Mouse (Mus musculus) retina, postnatal 7 days (tissue): Measurements from ENCODE around the gene Faah.

ENCODE experiments used
- DNase-seq: peaks from one replicate; pipeline ENCODE4 v3.0.0-alpha.2; 2012; ENCODE audit warnings: low read depth, low spot score

Gene Faah

DNA sequence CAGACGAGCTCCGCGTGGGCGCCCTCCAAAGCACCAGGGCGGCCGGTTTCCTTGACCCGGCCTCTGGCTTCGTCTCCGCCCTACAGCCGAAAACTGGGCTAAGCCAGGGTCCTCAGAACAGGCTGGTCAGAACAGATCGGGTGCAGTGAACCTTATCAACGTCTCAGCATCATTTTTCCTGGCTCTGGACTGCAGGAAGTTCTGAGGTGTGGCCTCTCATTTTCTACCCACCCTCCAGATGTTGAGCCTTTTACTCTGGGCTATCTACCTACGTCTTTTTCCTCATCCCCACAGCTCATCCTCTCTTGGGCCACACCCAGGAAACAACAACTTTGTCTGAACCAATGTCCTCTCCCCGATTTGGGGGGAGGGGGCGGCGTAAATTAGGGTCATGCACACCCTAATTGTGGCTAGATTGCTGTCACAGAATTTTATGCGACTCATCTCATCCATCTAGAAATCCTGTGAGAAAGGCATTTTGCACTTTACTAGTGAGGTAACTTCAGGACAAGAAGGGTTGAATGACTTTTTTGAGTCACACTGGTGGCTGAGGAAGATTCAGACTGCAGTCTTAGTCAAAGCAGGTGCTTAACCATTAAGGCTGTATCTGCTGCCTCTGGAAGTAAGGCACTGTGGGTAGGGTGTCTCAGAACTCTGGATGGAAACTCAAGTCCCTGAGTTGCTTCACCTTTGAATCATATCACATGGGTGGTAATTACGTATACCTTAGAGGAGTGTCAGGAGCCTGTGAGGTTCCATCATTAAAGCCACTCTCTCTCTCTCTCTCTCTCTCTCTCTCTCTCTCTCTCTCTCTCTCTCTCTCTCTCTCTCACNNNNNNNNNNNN lies at the start of gene Faah:
Gene Faah (minus strand): TSS at position 25 of the 845 bp plus-strand sequence.
- DNase-seq, result no peak

- no peak for DNase-seq
Observed at GRCm38 (mm10) chr4:116063855-116064254, 46.1 kb upstream of the Faah start.

- no peak for DNase-seq
Observed at GRCm38 (mm10) chr4:116059012-116059726, 41.4 kb upstream of the Faah start.

DNA sequence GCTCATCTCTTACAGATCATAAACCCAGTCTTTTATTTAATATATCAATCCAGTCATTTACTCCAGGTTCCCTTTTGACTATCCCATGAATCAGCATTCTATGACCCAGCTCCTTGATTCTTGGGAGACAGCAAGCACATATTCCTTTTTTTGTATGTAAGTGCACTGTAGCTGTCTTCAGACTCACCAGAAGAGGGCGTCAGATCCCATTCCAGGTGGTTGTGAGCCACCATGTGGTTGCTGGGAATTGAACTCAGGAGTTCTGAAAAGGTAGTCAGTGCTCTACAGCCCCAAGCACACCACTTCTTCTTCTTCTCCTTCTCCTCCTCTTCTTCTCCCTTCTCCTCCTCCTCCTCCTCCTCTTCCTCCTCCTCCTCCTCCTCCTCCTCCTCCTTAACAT lies 39.8 kb upstream of the Faah start:
- no peak for DNase-seq

DNA sequence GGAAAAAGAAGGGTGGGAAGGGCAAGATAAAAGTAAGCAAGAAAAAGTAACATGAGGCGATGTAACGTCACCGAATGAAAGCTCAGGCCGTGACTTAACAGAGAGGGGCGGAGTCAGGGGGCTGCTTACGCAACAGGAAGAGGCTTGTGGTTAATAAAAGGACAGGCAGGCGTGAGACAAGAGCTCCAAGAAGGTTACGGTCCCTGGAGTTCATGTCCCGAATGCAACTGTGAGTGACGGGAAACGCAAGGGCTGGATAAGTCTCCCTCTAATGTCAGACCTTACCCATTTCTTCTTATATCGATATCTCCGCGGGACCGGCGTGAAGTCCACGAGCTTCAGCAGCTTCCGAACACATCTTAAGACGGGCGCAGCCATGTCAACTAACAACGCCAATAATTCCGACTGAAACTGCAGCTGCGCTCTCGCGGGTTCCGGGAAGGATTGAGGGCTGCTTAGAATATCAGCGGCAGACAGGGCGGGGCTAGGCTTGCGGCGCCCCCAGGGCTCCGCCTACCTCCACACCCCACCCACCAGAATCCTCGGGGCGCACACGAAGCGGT lies 35.8 kb upstream of the Faah start, which contains the start of gene Nsun4:
Gene Nsun4 (minus strand): TSS at position 478 of the 563 bp plus-strand sequence.
- peak; percentile 83 for DNase-seq

GRCm38 (mm10) chr4:116052526-116053293 lies 35.0 kb upstream of the Faah start:
- no peak for DNase-seq

DNA sequence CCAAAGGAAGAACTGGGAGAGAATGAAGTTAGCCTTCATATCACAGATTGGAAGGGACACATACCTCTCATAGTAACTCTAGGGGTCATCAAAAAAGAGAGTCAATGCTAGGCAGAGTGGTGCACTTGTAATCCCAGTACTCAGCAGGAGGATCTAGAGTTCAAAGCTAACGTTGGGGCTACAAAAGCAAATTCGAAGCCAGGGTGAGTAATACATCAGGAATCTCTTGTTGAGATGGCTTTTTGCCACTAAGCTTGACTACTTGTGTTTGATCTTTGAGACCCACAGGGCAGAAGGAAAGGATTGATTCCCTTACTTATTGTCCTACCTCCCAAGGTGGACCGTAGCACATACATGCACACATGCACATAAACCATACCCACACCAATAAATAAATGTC lies 31.5 kb upstream of the Faah start:
- DNase-seq, result no peak

DNA sequence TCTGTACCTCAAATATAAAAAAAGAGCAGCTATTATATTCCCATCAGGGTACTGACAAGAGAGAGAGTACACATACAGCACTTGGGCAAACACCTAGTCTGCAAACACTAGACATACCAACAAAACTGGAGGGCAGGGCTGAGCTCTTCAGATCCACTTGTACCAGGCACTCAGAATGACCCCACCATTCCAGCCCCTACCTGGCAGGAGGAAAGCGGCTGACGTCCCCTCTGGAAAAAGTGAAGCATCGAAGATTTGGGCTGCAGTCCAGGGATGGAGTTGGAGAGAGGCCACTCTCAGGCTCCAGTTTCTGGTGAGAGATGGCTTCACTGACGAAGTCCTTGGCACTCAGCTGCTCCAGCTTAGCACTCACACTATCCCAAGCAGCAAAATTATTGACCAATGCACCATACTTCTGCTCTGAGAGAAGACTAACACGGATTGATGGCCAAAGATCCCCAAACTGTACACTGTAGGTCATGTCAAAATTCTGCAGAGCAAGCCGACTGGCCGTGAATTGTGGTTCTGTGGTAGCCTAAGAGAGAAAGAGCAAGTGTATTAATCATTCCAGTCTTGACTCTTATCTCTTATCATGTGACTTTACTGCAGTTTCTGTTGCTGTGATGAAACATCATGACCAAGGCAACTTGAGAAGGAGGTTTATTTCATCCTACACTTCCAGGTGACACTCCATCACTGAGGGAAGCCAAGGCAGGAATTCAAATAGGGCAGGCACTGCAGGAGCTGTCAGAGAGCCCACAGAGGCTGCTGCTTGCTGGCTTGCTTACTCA lies 30.6 kb upstream of the Faah start:
- DNase-seq, result no peak

GRCm38 (mm10) chr4:116047681-116048080 lies 30.0 kb upstream of the Faah start:
- DNase-seq, result no peak

DNA sequence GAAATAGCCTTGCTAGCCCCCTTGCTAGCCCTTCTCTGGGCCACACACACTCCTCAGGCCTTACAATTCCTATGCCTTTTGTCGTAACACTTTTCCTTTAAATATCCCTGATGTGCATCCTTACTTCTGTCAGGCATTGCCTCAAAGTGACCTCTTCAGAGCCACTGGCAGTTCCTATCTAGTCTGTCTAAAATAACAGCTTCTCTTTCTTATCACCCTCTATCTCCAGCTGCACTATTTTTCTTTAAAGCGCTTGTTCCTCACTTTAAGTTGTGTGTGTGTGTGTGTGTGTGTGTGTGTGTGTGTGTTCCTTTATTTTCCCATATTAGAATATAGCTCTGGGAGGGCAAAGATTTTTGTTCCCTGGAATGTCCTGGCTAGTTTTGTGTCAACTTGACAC lies 28.9 kb upstream of the Faah start:
- no peak for DNase-seq

DNA sequence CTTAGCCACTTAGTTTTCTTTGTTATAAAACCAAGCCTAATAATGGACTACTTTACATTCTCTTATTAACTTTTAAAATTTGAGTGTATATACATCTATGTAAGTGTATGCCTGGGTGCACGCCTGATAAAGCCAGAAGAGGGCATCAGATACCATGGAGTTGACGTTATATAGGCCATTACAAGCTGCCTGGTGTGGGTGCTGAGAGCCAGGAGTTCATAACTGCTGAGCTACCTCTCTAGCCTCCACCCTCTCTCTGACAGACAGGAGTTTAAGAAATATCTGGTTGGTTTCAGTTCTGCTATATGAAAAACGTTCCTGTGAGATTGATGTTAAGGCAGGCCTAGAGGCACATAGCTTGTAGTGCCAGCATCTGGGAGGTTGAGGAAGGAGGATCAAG lies 24.5 kb upstream of the Faah start:
- no peak for DNase-seq

DNA sequence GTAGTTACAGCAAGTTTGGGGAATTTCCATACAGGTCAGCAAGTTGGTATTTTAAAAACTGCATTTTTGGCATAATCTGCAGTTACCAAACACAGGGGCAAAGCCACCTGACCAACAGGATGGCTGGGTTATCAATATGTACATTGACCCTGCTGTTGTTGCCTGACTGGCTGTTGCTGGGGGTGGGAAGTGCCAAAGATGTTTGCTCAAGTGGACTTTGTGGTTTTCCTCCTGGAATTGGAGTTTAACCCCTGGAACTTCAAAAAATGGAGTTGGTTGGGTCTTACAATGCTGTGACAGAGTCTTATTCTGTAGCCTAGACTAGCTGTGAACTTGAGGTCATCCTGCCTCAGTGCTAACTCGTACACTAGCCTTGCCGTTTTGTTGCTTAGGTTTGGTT lies 22.7 kb upstream of the Faah start:
- no peak for DNase-seq

GRCm38 (mm10) chr4:116033374-116033773 lies 15.6 kb upstream of the Faah start:
- peak; percentile 13 for DNase-seq

DNA sequence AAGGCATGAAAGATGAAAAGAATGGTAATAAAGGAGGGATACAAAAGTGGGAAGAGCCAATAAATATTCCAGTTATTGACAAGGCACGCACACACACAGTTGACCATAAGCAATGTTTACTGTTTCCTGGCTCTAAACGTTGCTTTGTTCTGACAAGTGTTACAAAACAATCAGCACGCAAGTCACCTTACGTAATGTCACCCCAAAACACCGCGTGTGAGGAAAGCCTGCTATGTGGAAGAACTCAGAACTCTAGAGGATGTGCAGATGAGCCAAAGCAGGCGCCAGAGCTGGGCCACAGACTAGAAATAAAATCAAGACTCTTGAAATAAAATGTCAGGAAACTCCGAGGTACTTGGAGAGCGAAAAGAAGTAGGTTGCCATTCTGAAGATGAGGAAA lies 15.2 kb upstream of the Faah start:
- DNase-seq, result no peak

GRCm38 (mm10) chr4:116017300-116017901 lies 325 bp downstream of the Faah start:
- peak; percentile 59 for DNase-seq

DNA sequence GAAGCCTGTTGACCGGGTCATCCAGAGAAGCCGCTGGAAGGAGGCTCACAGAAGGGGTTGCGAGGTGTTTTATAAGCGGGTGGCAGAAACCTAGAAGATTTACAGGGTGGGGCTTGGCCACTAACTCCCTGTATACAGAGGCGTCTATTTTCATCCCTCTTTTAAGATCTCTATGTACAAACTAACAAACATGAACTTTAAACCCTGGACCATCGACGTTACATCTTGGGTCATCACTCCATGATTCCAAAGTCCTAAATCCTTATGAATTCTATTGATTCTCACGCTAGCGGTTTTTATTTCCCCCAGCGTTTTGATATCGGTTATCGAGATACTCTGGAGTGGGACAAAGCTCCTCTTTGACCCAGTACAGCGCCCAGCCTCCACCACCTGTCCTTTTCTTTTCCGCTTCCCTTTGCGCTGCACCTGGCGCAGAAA lies 845 bp downstream of the Faah start:
- no peak for DNase-seq

DNA sequence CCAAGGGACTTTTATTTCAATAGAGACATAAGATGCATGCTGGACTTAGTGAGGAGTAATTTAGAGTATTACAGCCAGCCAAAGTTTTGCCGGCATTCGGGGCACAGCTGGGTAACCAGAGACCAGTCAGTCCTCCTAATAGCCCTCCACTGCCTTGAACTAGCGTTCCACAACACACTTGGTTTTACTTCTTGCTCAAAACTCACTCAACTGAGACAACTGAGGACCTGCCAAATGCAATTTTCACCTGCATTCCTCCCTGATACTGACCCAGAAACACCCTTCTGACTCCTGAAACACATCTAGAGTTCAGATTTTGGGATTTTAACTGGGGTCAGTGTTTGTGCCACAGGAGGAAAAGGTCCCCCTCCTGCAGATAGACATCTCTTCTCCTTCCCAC lies 1.3 kb downstream of the Faah start:
- no peak for DNase-seq

DNA sequence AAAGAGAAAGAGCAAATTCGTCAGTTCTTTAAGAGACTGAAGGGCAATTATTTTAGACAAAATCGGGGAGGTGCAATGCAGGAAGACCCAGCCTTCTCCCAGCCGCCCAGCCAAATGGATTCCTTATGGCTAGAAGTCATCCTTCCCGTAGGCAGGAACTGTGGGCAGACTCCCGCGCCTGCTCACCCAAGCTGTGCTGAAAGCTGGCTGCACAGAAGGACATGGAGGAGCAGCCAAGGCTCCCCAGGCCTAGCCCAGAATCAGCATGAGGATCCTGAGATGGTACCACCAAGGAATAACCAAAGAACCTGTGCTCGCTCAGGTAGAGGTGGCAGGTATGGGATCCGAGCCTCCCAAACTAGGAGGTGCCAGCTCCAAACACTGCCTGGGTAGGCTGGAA lies 1.7 kb downstream of the Faah start:
- DNase-seq, result no peak

GRCm38 (mm10) chr4:116015502-116015901 lies 2.2 kb downstream of the Faah start:
- no peak for DNase-seq

DNA sequence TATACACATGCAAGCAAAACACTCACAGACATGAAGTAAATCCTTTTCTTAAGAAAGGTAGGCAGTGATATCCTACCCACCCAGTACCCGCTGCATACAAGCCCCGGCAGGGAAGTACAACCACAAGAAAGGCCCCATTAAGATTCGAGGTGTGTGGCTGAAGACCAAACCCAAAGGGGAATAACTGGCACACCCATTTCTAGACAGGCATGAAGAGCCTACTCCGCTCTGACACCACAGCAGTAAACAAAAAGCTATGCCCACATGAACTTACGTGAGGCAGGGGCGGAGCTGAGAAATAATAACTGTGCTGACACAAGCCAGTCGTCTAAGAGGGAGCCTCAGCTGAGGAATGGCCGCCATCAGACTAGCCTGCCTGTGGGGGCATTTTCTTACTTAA lies 7.5 kb downstream of the Faah start:
- DNase-seq, result no peak

DNA sequence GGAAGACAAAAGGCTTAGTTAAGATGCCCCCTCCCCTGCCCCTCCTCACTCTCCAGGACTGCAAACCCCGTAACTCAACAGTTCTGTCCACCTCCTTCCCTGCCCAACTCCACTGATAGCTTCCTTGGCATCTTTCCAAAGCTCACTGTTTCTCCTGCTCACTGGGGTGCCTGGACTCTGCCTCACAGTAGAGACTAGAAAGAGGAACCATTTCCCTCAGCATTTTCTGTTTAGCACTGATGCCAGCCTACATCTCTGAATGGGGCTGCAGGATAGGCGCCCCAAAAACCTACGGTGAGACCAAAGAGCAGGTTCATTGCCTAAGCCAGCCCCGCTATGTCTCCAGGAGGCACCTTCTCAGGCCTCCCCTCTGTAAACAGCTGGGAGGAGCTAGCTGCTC lies 16.5 kb downstream of the Faah start:
- no peak for DNase-seq
